Mouse (Mus musculus): ENCODE measurements around the gene Tnrc6c. TPM values are rescaled to one million over a fixed set of nuclear protein-coding genes. Genes with fewer than 3 reads are reported as not detected.

The Tnrc6c gene
- polyA plus RNA-seq, 1 experiment: 14.6 TPM

DNA sequence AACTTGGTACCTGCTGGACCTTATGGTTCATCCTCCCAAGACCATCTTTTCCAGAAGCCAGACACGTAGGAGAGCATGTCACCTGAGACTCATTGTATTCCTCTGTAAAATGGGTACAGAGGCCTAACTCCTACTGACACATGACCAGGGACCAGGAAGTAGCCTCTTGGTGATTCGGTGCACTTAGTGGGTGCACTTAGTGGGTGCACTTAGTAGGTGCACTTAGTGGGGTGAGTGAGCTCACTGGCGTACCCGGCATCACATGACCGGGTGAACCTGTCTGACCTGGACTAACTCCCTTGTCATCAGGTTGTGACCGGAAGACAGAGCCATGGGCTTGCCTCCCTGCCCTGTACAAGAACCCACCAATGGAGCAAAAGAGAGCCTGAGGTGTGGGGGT, 152.7 kb downstream of the Tnrc6c start:
- no peak overlapping the region for H3K27ac ChIP-seq (ENCODE audit: insufficient read depth, low read depth, low read length)
- WGBS: 91% methylated on average over 6 of the region's 6 CpGs
- H3K4me3 ChIP-seq (ENCODE audit: low read depth, low read length): no peak overlapping the region
- peaks cover 10% of the 10 kb centered on the region; the same call in 1 of the 2 replicates for H3K4me1 ChIP-seq (ENCODE audit: control insufficient read depth, insufficient read depth, insufficient read length, low read length)
- no peaks in the 10 kb centered on the region for H3K27me3 ChIP-seq (ENCODE audit: control insufficient read depth, insufficient read depth, low read length)
- TF ChIP-seq CTCF (IDR thresholded peaks at IDR 0.05; ENCODE audit: extremely low read depth, insufficient read length, insufficient replicate concordance, low read depth, low read length) (no peak), POLR2A (IDR thresholded peaks at IDR 0.05; ENCODE audit: low read depth, low read length) (no peak)
- H3K36me3 ChIP-seq (ENCODE audit: control insufficient read depth, insufficient read depth, low read length): no peaks in the 10 kb centered on the region

DNA sequence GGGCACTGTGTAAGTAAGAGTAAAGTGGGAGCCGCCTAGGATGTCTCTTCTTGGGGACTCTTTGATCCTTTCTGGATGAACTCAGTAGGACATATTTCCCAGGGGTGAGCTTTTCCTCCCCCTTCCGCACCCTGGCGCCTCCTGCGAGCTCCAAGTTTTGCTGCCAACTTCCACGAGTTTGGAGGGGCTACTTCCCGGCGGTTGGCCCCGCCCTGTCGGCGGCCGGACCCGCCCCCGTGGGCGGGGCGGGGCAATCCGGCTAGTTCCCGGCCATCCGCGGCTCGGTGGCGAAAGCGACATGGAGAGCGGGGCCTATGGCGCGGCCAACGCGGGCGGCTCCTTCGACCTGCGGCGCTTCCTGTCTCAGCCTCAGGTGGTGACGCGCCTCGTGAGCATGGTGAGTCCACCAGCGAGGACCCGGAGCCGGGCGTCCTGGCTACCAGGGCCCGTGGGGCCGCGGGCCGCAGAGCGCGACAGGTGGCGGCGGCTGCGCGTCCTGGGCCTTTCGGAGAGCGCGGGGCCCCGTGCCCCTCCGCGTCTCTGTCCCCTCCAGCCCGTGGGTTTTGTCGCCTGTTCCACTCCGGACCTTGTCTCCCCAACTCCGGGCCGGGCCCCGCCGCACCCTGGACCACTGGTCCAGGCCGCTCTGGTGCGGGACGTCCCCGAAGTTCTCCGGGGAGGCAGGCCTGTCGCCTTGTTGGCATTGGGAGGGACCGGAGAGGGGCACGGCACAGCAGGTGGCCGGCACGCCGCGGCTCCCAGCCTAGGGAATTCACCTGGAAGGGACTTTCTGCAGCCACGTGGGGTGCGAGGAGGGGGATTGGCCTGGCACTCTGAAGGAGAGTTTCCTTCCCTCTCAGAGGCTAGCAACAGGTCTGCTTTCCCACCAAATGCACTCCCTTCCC, 155.6 kb downstream of the Tnrc6c start, which contains the start of the genes Gm20708 and Syngr2:
Gm20708 (plus strand) TSS at position 262 of the 905 bp plus-strand sequence.
Syngr2 (plus strand) TSS at position 262 of the 905 bp plus-strand sequence.
- Histone ChIP-seq H3K27ac (ENCODE audit: insufficient read depth, low read depth, low read length) (peak within 1 kb of the TSS; percentile 88), H3K4me1 (ENCODE audit: control insufficient read depth, insufficient read depth, insufficient read length, low read length) (peaks cover 19% of the 10 kb centered on the region), H3K4me3 (ENCODE audit: low read depth, low read length) (peak within 1 kb of the TSS; percentile 92), H3K27me3 (ENCODE audit: control insufficient read depth, insufficient read depth, low read length) (no peaks in the 10 kb centered on the region), H3K36me3 (ENCODE audit: control insufficient read depth, insufficient read depth, low read length) (peaks cover 17% of the 10 kb centered on the region)
- under 1% methylated on average over 75 of the region's 75 CpGs for WGBS
- no peak for TF ChIP-seq CTCF (IDR thresholded peaks at IDR 0.05; ENCODE audit: extremely low read depth, insufficient read length, insufficient replicate concordance, low read depth, low read length)
- peak; percentile 61; the same call in 1 of the 2 replicates for TF ChIP-seq POLR2A (IDR thresholded peaks at IDR 0.05; ENCODE audit: low read depth, low read length)

DNA sequence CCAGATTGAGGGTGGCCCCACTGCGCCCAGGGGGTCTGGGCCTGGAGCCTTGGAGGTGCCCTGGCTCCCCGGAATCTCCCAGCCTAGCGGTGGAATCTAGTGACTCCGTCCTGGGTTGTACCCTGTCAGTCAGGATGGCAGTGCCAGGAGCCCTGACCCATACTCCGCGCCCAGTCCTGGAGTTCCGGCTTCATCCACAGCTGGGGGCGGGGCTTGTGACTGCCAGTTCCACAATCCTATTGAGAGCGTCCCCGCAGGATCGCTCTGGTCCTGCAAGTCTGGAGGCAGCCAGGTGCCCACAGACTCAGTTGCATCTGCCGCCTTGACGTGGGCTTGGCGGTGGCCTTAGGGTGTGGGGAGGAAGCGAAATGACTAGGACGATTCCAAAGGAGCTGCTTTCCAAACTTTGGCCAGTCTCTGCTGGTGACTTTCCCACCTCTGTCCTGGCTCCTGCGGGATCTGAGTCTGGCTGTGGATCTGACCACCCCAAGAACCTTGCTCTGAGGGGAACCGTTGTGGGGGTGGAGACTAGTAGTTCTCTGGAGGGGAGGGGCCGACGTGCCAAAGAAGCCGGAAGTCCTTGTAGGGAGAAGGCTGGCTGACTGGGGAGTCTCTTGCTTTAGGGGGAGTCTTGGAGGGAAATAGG, 156.4 kb downstream of the Tnrc6c start:
- H3K27ac ChIP-seq (ENCODE audit: insufficient read depth, low read depth, low read length): peak overlapping the region; percentile 88
- H3K4me1 ChIP-seq (ENCODE audit: control insufficient read depth, insufficient read depth, insufficient read length, low read length): peaks cover 25% of the 10 kb centered on the region
- WGBS: under 1% methylated on average over 21 of the region's 21 CpGs
- peak overlapping the region; percentile 92 for H3K4me3 ChIP-seq (ENCODE audit: low read depth, low read length)
- peak; percentile 49 for TF ChIP-seq POLR2A (IDR thresholded peaks at IDR 0.05; ENCODE audit: low read depth, low read length)
- TF ChIP-seq CTCF (IDR thresholded peaks at IDR 0.05; ENCODE audit: extremely low read depth, insufficient read length, insufficient replicate concordance, low read depth, low read length): peak; percentile 22; the same call in 1 of the 2 replicates
- peaks cover 21% of the 10 kb centered on the region for H3K36me3 ChIP-seq (ENCODE audit: control insufficient read depth, insufficient read depth, low read length)
- H3K27me3 ChIP-seq (ENCODE audit: control insufficient read depth, insufficient read depth, low read length): no peaks in the 10 kb centered on the region

Other genes starting within 250 kb of the Tnrc6c start
- gene Gm11733, start 169.9 kb upstream of the Tnrc6c start, polyA plus RNA-seq (2012; rRNA removed): not detected in 2 replicates
- gene Tmc8, start 127.8 kb downstream of the Tnrc6c start, polyA plus RNA-seq (2012; rRNA removed): 34.3 and 59.6 TPM in 2 replicates
- 53.5 and 84.7 TPM in 2 replicates for gene Tmc6, start 127.9 kb downstream of the Tnrc6c start, polyA plus RNA-seq (2012; rRNA removed)
- 0.09 and 0.47 TPM in 2 replicates for gene 6030468B19Rik, start 143.4 kb downstream of the Tnrc6c start, polyA plus RNA-seq (2012; rRNA removed)
- gene Gm20708, start 155.4 kb downstream of the Tnrc6c start, polyA plus RNA-seq (2012; rRNA removed): 0.06 TPM in 1 of 2 replicates, not detected in the other
- 183 and 229 TPM in 2 replicates for gene Syngr2, start 155.4 kb downstream of the Tnrc6c start, polyA plus RNA-seq (2012; rRNA removed)
- 4.3 and 11.1 TPM in 2 replicates for gene Afmid, start 171.6 kb downstream of the Tnrc6c start, polyA plus RNA-seq (2012; rRNA removed)
- 22.8 and 52.2 TPM in 2 replicates for gene Tk1, start 171.8 kb downstream of the Tnrc6c start, polyA plus RNA-seq (2012; rRNA removed)
- 4.3 and 9.5 TPM in 2 replicates for gene Birc5, start 195.0 kb downstream of the Tnrc6c start, polyA plus RNA-seq (2012; rRNA removed)
- 0.11 TPM in 1 of 2 replicates, not detected in the other for gene Tmem235, start 206.5 kb downstream of the Tnrc6c start, polyA plus RNA-seq (2012; rRNA removed)
- 25.8 and 27.7 TPM in 2 replicates for gene Tha1, start 219.2 kb downstream of the Tnrc6c start, polyA plus RNA-seq (2012; rRNA removed)

All from small intestine, adult 2 months (tissue).